Mouse (Mus musculus): ENCODE data around the gene Cttnbp2nl.

Cttnbp2nl gene

DNA sequence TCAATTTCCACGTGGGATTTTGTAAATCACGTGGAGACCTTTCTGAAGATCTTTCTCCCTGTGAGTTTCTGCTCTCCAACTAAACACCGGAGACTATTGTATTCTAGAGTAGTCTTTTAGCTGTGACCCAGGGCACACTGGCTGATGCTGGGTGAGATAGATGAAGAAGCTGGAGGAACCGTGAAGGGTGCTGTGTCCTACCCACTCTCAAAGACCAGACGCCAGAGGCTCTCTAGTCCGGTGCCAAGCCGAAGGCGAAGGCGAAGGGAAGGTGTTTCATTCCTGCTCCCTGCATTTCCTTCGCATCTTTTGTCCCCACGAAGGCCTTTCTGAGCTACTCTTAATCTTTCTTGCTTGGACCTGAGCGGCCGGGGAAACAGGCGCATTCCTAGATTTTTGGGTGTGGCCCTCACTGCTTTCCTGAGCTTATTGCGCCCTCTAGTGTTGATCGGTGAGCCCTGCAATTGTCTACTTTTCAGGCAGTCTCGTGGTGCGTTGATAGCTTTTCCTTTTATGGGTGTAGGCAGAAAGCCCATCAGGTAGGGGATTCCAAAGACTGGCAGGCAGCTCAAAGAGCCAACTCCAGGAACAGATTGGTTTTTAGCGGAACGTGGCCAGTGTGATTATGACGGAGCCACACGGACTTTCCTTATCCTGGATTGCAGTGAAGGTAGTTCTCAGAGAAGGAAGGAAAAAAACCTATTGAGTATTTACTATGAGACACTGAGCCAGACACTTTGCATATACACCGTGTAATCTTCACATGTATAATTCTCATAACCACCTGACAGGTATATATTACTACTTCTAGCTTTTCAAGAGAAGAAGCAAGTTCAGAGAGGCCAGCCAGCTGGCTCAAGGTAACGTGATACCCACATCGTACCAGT lies 5.9 kb upstream of the Cttnbp2nl start:
- DNase-seq, result peak; percentile 98

- peak; percentile 91 for DNase-seq
Measured at GRCm38 (mm10) chr3:105055666-105056065, 2.7 kb upstream of the Cttnbp2nl start.

- peak; percentile 100 for DNase-seq
Measured at GRCm38 (mm10) chr3:105054952-105055351, 2.0 kb upstream of the Cttnbp2nl start.

DNA sequence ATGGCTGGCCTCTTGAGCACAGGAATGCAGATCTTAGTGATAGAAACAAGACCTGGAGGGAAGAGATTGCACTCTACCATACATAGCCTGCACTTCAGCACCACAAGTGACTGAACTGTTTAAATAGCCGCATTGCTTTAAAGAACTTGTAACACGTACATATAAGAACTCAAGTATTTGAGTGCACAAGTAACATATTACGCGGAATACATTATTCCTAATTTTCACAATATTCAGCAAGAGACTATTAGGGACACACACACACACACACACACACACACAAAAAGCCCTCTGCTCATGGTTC lies 704 bp upstream of the Cttnbp2nl start:
- DNase-seq, result no peak

GRCm38 (mm10) chr3:105052171-105052936 lies 592 bp downstream of the Cttnbp2nl start:
- DNase-seq, result no peak

DNA sequence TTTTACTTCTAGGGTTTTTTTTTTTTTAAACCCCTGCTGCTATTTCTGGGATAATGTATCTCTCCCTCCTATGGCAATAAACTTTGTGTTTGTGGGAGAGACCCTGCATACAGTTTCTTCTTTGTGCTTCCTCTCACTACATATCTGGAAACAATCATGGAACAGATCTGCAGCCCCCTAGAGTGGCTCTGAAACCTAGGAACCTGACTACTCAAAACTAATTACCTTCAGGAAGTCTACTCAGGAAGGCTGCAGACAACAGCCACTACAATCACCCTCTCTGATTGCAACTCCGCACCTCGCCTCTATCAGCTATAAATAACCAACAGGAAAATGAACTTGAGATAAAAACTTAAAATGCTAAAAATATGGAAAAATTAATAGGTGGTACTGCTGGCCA lies 1.8 kb downstream of the Cttnbp2nl start:
- peak; percentile 92 for DNase-seq

GRCm38 (mm10) chr3:105049848-105050247 lies 3.1 kb downstream of the Cttnbp2nl start:
- DNase-seq, result peak; percentile 94

DNA sequence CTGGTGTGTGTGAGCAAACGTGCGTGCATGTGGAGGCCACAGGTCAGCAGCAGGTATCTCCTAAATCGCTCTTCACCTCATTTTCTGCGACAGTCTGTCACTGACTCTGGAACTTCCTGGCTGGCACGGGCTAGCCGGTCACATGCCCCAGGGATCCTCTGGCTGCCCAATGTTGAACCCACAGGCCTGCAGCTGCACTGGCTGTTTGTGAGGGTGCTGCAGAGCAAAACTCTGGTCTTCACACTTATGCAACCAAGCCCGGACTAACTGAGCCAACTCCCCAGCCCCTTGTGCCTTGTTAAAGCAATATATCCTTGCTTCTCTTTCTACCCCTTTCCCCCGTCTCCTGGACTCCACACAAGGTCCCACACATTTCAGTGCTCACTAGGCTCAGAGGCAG lies 5.3 kb downstream of the Cttnbp2nl start:
- DNase-seq, result peak; percentile 99

GRCm38 (mm10) chr3:105046870-105047269 lies 6.1 kb downstream of the Cttnbp2nl start:
- DNase-seq, result peak; percentile 97

GRCm38 (mm10) chr3:105043746-105044145 lies 9.2 kb downstream of the Cttnbp2nl start:
- DNase-seq, result no peak

DNA sequence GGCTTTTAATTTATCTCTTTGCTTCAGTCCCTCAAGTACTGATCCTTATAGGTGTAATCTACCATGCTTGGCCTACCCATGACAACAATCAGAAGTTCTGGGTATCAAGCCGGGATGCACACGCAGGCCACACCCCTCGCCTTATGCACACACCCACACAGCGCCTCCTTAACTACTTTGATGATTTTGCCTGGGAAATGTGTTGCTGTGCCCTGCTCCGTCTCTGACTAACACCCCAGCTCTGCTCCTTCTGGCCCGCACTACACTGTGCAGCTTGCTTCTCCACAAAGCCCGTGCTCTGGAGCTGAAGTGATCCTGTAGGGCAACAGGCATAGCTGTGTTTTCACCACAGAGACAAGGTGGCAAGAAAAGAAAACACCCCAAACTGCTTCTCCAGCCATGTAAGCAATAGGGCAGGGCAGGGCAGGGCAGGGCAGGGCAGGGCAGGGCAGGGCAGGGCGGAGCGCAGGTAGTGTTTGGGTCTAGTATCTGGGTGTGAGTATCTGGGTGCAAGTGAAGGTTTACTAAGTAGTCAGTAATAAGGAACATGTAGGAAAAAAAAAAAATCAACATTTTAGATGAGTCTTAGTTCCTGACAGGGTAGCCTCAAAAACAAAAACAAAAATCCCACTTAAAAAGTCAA lies 11.8 kb downstream of the Cttnbp2nl start:
- no peak for DNase-seq

DNA sequence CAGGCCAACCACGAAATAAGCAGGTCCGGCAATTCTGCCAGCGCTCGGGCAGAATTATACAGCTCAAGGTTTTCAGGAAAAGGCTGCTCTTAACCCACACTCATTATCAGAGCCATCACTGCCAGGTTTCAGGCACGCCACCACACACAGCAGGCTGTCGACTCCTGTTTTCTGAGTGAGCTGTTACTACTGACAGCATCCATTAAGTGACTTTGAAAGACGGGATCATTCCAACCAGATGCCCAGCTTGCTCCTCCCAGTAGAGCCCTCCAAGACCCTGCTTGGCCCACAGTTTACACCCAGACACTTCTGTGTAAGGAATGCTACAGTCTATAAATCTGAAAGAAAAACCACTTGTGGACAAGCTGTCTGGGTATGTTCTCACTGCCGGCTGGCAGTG lies 12.9 kb downstream of the Cttnbp2nl start:
- DNase-seq, result no peak

- DNase-seq, result peak; percentile 93
Measured at GRCm38 (mm10) chr3:105037240-105037770, 15.6 kb downstream of the Cttnbp2nl start.

- peak; percentile 97 for DNase-seq
Measured at GRCm38 (mm10) chr3:105036281-105036847, 16.6 kb downstream of the Cttnbp2nl start.

GRCm38 (mm10) chr3:105023371-105024005 lies 29.5 kb downstream of the Cttnbp2nl start:
- DNase-seq, result peak; percentile 97

DNA sequence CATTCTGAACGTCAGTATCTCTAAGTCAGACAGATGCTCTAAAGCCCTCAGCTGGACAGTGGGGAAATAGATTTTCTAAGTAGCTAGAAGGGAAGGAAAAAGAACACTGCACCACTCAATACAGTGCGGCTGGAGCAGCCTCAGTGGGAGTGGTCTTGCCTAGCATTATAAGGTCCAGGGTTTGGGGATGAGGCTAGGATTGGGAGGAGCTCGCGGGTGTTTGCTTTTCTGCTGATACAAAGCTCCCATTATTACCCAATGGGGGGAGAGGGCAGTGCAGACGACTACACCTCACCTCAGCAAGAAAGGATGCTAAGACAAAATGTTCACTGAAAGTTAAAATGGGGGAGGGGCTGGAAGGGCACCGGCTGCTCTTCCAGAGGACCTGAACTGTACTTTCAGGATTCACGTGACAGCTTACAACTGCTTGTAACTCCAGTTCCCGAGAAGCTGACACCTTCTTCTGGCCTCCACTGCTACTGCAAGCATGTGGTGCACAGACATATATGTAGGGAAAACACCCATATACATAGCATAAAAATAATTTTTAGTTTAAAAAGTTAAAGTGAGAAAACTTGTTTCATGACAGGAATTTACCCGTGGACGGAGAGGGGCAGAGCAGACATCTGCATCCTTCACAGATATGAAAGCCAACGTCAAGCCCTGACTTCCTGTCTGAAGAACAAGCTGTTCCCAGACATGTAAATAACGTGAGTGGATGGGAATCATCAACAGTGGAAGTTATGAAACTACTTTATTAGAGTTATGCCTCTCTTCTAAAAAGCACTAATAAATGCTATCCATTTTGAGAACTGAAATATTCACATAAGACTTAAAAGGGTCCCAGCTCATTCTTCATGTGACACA lies 32.9 kb downstream of the Cttnbp2nl start:
- DNase-seq, result peak; percentile 98

- DNase-seq, result peak; percentile 96
Measured at GRCm38 (mm10) chr3:105018783-105019105, 34.2 kb downstream of the Cttnbp2nl start.

GRCm38 (mm10) chr3:105018085-105018782 lies 34.7 kb downstream of the Cttnbp2nl start:
- peak; percentile 97 for DNase-seq

- no peak for DNase-seq
Measured at GRCm38 (mm10) chr3:105017314-105017713, 35.6 kb downstream of the Cttnbp2nl start.

DNA sequence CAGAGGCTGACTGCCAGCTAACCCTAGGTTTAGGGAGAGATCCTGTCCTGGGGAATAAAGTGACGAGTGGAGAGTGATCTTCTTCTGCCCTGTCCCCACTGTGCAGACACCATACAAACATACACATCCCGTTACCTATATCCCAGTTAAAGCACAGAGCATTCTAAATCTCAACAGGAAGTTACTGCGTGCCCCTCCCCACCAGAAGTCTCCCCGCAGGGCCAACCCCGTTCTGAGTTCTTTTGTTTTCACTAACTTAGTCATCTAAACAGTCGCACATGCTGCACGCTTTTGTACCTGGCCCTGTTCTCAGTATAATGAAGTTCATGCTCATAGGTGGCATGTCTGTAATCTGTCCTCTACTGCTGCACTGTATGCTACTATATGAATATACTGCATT lies 36.7 kb downstream of the Cttnbp2nl start:
- DNase-seq, result peak; percentile 93

GRCm38 (mm10) chr3:105014908-105015307 lies 38.0 kb downstream of the Cttnbp2nl start:
- DNase-seq, result no peak

All from heart, adult 11 months (tissue).